Mouse (Mus musculus): ENCODE measurements around the gene Kcnd3. TPM values are rescaled to one million over a fixed set of nuclear protein-coding genes. Genes with fewer than 3 reads are reported as not detected.

The Kcnd3 gene
- polyA plus RNA-seq, 1 experiment = 15.5 TPM

GRCm38 (mm10) chr3:105585734-105586159 is 133.6 kb downstream of the Kcnd3 start:
- no peak for DNase-seq (ENCODE audit: low read depth)

GRCm38 (mm10) chr3:105590056-105590672 is 138.0 kb downstream of the Kcnd3 start:
- no peak for DNase-seq (ENCODE audit: low read depth)

DNA sequence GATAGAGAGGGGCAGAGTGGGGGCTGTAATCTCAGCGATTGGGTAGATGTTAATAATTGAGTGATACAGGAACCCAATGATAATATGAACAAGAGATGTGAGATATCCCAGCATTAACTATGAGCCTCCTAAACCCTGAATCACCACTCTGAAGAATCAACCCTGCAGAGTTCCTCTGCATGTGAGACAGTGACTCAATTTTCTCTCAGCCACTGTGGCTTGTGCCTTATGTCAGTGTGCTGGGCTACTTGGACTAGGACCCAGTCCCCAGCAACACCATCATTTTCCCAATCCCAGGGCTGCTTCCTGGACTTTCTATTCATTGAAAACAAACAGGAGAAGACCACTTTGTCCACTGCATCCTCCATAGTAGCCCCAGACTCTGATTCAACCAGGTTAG is 139.6 kb downstream of the Kcnd3 start:
- no peak for DNase-seq (ENCODE audit: low read depth)

GRCm38 (mm10) chr3:105592246-105592645 is 140.1 kb downstream of the Kcnd3 start:
- no peak for DNase-seq (ENCODE audit: low read depth)

- no peak for DNase-seq (ENCODE audit: low read depth)
Observed at GRCm38 (mm10) chr3:105600483-105600882, 148.4 kb downstream of the Kcnd3 start.

DNA sequence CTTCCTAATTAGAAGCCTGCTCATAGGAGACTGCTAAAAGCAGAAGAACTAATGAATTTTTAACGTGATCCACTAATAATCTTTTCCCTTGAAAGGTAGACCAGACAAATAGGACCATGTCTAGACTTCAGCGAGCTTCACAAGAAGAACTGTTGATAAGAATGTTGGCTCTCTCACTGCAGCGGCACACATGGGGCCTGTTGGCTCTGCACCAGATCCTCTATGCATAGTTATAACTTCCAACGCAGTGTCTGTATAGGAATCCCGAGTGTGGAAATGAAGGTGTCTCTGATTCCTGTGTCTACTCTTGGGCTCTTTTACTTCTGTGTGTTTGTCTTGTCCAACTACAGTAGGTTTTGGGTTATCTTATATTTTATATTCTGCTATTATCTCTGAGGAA is 150.8 kb downstream of the Kcnd3 start:
- no peak for DNase-seq (ENCODE audit: low read depth)

GRCm38 (mm10) chr3:105605726-105606125 is 153.6 kb downstream of the Kcnd3 start:
- no peak for DNase-seq (ENCODE audit: low read depth)

GRCm38 (mm10) chr3:105608857-105609256 is 156.7 kb downstream of the Kcnd3 start:
- no peak for DNase-seq (ENCODE audit: low read depth)

DNA sequence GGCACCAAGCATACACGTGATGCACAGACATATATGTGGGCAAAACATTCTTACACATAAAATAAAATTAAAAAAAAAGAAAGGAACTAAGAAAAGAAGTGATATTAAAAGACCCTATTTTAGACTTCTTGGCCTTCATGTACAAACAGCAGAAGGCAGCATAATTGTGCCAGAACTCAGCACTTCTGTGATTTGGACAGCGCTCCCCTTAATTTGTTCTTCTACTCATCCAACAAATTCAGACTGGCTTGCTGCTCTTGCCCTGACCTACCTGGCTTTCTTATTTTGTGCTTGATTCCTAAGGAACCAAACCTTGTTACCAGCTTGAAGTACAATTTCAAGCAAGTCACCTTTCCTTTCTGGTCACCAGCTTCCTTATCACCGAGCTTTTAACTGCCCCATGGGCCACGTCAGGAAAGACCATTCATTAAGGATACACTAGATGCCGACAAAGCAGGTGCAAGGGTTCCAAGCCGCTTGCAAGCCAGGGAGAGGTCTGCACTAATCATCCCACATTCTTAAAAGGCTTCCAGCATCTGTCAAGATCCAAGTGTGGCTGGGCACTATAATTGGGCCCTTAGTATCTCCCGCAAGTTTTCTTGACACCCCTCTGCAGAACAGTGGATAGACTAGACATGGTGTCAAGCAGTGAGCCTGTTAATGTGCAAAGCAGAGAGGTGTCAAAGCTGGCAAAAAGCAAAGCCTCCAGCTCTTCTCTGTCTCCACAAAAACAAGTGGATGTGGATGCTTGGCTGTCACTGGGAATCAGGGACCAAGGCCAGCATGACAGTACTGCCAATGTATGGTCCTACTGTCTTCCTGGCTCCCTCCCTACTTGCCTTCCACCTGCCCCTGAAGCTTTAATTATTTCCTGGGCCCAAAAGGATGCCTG is 159.6 kb downstream of the Kcnd3 start:
- DNase-seq (ENCODE audit: low read depth) = no peak

DNA sequence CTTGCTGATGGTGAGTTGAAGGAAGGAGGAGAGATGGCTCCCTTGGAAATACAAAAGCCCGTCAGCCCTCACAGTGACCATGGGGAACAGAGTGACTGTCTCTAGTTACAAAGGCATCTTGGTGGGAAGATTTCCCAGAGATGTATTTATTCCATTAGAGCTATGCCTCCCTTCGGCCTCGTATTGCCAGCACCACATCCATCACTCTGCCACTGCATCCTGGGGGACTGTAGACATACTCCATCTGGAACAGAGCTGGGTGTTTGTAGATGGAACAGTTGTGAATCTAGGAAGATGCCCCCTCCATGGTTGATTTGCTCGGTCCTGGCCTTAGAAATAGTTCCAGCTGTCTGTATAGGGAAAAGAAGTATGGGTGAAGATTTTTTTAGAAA is 160.3 kb downstream of the Kcnd3 start:
- no peak for DNase-seq (ENCODE audit: low read depth)

DNA sequence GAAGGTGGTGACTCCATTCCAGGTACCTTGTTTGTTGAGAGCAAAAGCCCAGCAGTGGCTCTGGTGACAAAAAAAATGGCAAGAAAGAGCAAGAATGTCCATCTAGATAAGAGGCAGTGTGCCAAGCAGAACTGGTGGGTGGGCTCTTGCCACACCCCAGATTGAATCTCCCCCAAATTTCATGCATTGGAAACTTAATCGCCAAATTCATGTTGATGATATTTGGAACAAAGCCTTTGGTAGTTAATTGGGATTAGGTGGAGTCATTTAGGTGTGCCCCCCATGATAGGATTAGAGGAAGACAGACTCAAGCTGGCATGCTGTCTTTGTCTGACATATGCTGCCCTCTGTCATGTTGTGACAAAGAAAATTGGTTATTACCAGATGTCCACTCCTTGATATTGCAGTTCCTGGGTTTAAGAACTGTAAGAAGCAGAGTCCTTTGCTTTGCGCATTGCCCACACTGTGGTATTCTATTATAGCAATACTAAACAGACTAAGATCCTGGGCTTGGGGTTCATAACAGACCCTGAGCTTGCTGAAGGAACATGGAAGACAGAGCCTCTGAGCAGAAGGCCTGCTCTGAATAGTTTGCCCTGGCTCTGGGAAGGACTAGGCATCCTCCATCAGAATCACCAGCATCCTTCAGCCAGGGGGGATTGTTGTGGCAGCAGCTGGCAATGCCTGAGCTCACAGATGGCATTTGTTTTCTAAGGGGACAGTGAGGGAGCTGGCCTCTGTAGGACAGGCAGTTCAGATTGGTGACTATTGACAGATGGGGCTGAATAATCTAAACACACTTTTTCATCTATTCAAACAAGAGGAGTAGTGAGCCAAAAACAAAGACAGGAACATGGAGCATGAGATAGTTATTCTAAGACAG is 165.0 kb downstream of the Kcnd3 start:
- DNase-seq (ENCODE audit: low read depth) = no peak

- no peak for DNase-seq (ENCODE audit: low read depth)
Observed at GRCm38 (mm10) chr3:105621154-105621553, 169.0 kb downstream of the Kcnd3 start.

- no peak for DNase-seq (ENCODE audit: low read depth)
Observed at GRCm38 (mm10) chr3:105623137-105623536, 171.0 kb downstream of the Kcnd3 start.

GRCm38 (mm10) chr3:105625961-105626360 is 173.8 kb downstream of the Kcnd3 start:
- no peak for DNase-seq (ENCODE audit: low read depth)

GRCm38 (mm10) chr3:105627258-105627657 is 175.1 kb downstream of the Kcnd3 start:
- no peak for DNase-seq (ENCODE audit: low read depth)

DNA sequence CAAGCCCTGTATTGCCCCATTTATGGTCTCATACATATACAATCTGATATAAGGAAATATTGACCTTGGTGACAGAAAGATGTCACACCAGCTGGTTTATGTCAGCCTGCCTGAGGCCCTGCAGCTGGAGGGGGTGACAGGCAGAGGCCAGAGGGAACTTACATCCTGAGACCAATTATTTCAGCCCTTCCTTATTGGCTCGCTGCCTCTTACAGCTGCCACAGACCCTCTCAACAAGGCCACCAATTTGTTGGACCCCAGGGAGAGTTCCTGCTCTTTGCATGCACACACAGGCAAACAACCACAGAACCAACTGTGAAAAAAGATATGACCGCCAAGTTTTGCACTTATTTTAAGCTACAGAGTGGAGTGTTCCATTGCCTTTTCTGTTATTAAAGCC is 180.2 kb downstream of the Kcnd3 start:
- no peak for DNase-seq (ENCODE audit: low read depth)

DNA sequence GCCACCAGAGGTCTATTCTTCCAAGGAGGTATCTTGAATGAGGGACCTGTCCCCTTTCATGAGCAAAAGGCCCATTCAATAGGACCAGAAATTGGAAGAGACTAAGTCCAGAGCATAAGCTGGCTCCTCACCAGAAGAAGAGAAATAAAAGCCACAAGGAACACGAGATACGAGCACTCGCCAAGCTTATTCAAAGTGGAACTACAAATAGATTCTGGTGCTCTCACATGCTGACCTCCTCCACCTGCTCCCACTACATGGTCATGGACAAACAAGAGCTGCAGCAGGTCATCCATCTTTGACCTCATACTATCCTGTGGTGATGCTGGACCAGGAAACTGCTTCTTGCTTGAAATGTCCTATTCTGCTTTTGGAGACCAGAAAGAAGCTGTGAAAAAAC is 180.9 kb downstream of the Kcnd3 start:
- DNase-seq (ENCODE audit: low read depth) = no peak

GRCm38 (mm10) chr3:105642186-105642585 is 190.1 kb downstream of the Kcnd3 start:
- DNase-seq (ENCODE audit: low read depth) = no peak

- no peak for DNase-seq (ENCODE audit: low read depth)
Observed at GRCm38 (mm10) chr3:105643566-105643965, 191.4 kb downstream of the Kcnd3 start.

DNA sequence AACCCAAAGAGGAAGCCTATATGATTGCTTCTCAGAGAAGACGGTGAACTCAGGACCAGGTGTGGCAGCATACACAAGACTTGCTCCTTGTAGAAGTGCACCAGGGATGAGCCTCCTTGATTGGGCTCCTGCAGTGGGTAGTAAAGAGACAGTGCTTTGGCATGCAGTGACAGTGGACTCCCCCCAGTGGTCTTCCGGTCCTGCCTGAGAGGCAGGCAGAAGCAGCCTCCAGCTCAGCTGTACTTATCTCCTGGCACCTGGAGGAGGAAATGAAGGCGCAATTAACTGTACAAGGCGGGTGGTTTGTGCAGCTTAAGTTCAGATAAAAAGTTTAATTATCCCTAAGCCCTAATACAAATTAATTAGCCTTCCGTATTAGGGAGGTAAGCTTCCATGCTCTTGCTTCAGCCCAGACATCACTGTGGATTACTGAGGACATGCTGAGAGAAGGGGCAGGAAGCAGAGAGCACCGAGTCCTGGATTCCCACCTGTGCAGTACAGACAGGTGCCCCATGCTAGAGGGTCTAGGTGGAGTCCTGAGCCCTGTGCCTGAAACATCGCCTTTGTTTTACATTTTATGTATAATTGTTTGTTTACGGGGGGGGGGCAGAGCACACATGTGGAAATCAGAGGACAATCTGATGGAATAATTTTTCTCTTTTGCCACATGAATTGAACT is 196.9 kb downstream of the Kcnd3 start:
- no peak for DNase-seq (ENCODE audit: low read depth)

GRCm38 (mm10) chr3:105653544-105654380 is 201.6 kb downstream of the Kcnd3 start:
- no peak for DNase-seq (ENCODE audit: low read depth)

Measured in gonadal fat pad, adult 2 months (tissue).